Mouse (Mus musculus) cerebellum, postnatal 36 days (tissue): Measurements from ENCODE around the gene Setmar.

Experiments
- DNase-seq, 2 experiments: peaks; one replicate each; pipeline ENCODE4 v3.0.0; 2021 to 2022; ENCODE audit warnings: mixed read lengths in 2 of 2

Gene Setmar

GRCm38 (mm10) chr6:108064918-108065526 lies at the start of gene Setmar:
Gene Setmar, plus strand, starts transcription at chr6:108065045.
- peak; percentile 96 to 97 for DNase-seq

- DNase-seq, result no peak
These were observed 43.2 kb upstream of the Setmar start for GRCm38 (mm10) chr6:108021646-108022045.

GRCm38 (mm10) chr6:108055041-108055440 lies 9.8 kb upstream of the Setmar start:
- peak; percentile 63 to 74 for DNase-seq

- DNase-seq, result no peak
These were observed 8.9 kb upstream of the Setmar start for GRCm38 (mm10) chr6:108055946-108056345.

GRCm38 (mm10) chr6:108057353-108057752 lies 7.5 kb upstream of the Setmar start:
- no peak for DNase-seq

- DNase-seq, result peak; percentile 16 to 20
These were observed 6.8 kb upstream of the Setmar start for GRCm38 (mm10) chr6:108058066-108058465.

- DNase-seq, result no peak
These were observed 3.7 kb upstream of the Setmar start for GRCm38 (mm10) chr6:108061121-108061520.

- DNase-seq, result peak; percentile 82 to 85
These were observed 738 bp downstream of the Setmar start for GRCm38 (mm10) chr6:108065583-108065982.

GRCm38 (mm10) chr6:108070947-108071346 lies 6.1 kb downstream of the Setmar start:
- DNase-seq, result no peak

- no peak for DNase-seq
These were observed 8.2 kb downstream of the Setmar start for GRCm38 (mm10) chr6:108073071-108073470.

- DNase-seq, result no peak
These were observed 9.1 kb downstream of the Setmar start for GRCm38 (mm10) chr6:108073931-108074330.

GRCm38 (mm10) chr6:108074624-108075023 lies 9.8 kb downstream of the Setmar start:
- DNase-seq, result no peak

GRCm38 (mm10) chr6:108075857-108076256 lies 11.0 kb downstream of the Setmar start:
- DNase-seq, result no peak

- no peak for DNase-seq
These were observed 26.5 kb downstream of the Setmar start for GRCm38 (mm10) chr6:108091296-108091695.

GRCm38 (mm10) chr6:108092646-108093045 lies 27.8 kb downstream of the Setmar start:
- no peak for DNase-seq

- no peak for DNase-seq
These were observed 28.6 kb downstream of the Setmar start for GRCm38 (mm10) chr6:108093449-108093848.

GRCm38 (mm10) chr6:108095445-108095844 lies 30.6 kb downstream of the Setmar start:
- no peak for DNase-seq

GRCm38 (mm10) chr6:108098171-108098845 lies 33.5 kb downstream of the Setmar start:
- peak; percentile 18 to 51 for DNase-seq

GRCm38 (mm10) chr6:108098846-108099217 lies 34.0 kb downstream of the Setmar start:
- DNase-seq, result no peak

GRCm38 (mm10) chr6:108101936-108102830 lies 37.3 kb downstream of the Setmar start:
- DNase-seq, result no peak

- no peak for DNase-seq
These were observed 42.5 kb downstream of the Setmar start for GRCm38 (mm10) chr6:108107376-108107775.

- no peak for DNase-seq
These were observed 45.5 kb downstream of the Setmar start for GRCm38 (mm10) chr6:108110336-108110735.

GRCm38 (mm10) chr6:108111693-108112092 lies 46.8 kb downstream of the Setmar start:
- DNase-seq, result no peak

GRCm38 (mm10) chr6:108114971-108115370 lies 50.1 kb downstream of the Setmar start:
- no peak for DNase-seq
